Mouse (Mus musculus) ES-E14 (cell line): ENCODE results near the gene Mnat1. TPM values are rescaled to one million over a fixed set of nuclear protein-coding genes. Genes with fewer than 3 reads are reported as not detected.
"Not testable (repeated sequence)": the region's sequence is repeated elsewhere in the genome, so short reads cannot be mapped to it uniquely, and the experiment has no call there.

Source experiments
- DNase-seq: peaks from one replicate; pipeline ENCODE4 v3.0.0-alpha.2; 2013; ENCODE audit warnings: low read depth, low spot score
- H3K27ac ChIP-seq: 2 replicates; pipeline ENCODE4 v1.5.1; 2012; ENCODE audit warnings: low read depth, mild to moderate bottlenecking, low read length, moderate library complexity, mixed read lengths; ENCODE audit not compliant: poor library complexity, insufficient read depth, severe bottlenecking
- H3K36me3 ChIP-seq: 2 replicates; pipeline ENCODE4 v1.6.1; 2012; ENCODE audit warnings: mild to moderate bottlenecking, low read length, moderate library complexity, mixed read lengths; ENCODE audit not compliant: control insufficient read depth, poor library complexity, insufficient read depth, severe bottlenecking
- H3K4me1 ChIP-seq, 2 experiments: fragments of 150-350 bp in 1 of 2; sonication (generic) in 1 of 2; 2 replicates each; pipeline ENCODE4 v1.6.1; 2012; ENCODE audit warnings: low read length in 2 of 2, mild to moderate bottlenecking in 1 of 2, mixed read lengths in 1 of 2; ENCODE audit not compliant: control insufficient read depth in 2 of 2, insufficient read depth in 2 of 2, poor library complexity in 1 of 2
- H3K4me3 ChIP-seq, 2 experiments: fragments of 150-350 bp in 1 of 2; sonication (generic) in 1 of 2; 2 replicates each; pipeline ENCODE4 v1.5.1; 2012; ENCODE audit warnings: low read length in 2 of 2, low read depth in 1 of 2, mild to moderate bottlenecking in 1 of 2, mixed read lengths in 1 of 2; ENCODE audit not compliant: insufficient read depth in 1 of 2, poor library complexity in 1 of 2, severe bottlenecking in 1 of 2
- H3K9ac ChIP-seq: 2 replicates; pipeline ENCODE4 v1.6.1; 2012; ENCODE audit warnings: low read depth, mild to moderate bottlenecking, low read length, mixed read lengths; ENCODE audit not compliant: poor library complexity, insufficient read depth, severe bottlenecking
- H3K9me3 ChIP-seq: fragments of 150-350 bp; sonication (generic); 2 replicates; pipeline ENCODE4 v1.6.1; 2012; ENCODE audit warnings: low read depth, mild to moderate bottlenecking, low read length; ENCODE audit not compliant: control insufficient read depth, insufficient read depth
- CHD2 ChIP-seq: IDR thresholded peaks from 2 replicates; pipeline ENCODE4 v1.6.1; 2014; ENCODE audit warnings: mild to moderate bottlenecking, low read depth, low read length, inconsistent platforms
- HCFC1 ChIP-seq: IDR thresholded peaks from 2 replicates; pipeline ENCODE4 v1.6.1; 2012; ENCODE audit warnings: low read length, inconsistent platforms, borderline replicate concordance; ENCODE audit not compliant: insufficient read depth
- MAFK ChIP-seq: IDR thresholded peaks from 2 replicates; pipeline ENCODE4 v1.6.1; 2014; ENCODE audit warnings: mild to moderate bottlenecking, low read depth, low read length, inconsistent platforms; ENCODE audit not compliant: insufficient read depth
- ZC3H11A ChIP-seq: IDR thresholded peaks from 2 replicates; pipeline ENCODE4 v1.6.1; 2012; ENCODE audit warnings: low read depth, mild to moderate bottlenecking, inconsistent platforms, low read length, borderline replicate concordance
- ZNF384 ChIP-seq: IDR thresholded peaks from 2 replicates; pipeline ENCODE4 v1.6.1; 2012; ENCODE audit warnings: low read depth, low read length, inconsistent platforms
- in situ Hi-C, 2 experiments: fragments of 600-800 bp; cut with MboI; formaldehyde crosslinking; loops; one replicate each; pipeline ENCODE4 v1.15.1; 2025; ENCODE audit warnings: low sequenced_read_pairs in 2 of 2, inconsistent platforms in 1 of 2; ENCODE audit not compliant: unreplicated experiment in 2 of 2
- total RNA-seq: library from RNA; depleted of rRNA; stranded (reverse); fragments of 300-350 nt; gene quantifications from 2 replicates; pipeline ENCODE4 v1.2.3, GENCODE M21; 2012

Gene Mnat1
- total RNA-seq, 1 experiment = 41.2 TPM

DNA sequence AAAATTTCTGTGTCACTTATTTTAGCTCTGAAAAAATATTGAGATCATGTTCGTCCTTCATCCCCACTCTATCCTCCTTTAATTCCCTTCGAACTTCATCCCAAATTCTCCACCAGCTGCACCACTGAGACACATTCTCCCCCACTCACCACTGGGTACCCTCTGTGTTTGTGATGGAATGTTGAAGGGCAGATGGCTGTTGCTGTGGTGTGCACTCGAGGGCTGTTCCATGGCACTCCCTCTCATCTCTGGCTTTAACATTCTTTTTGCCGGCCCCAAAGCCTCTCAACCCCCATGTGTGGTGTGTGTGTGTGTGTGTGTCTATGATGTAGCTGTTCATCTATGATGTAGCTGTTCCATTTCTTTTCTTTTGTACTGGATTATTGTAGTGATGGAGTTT, 1.7 kb downstream of the Mnat1 start:
- no peak for DNase-seq
- TF ChIP-seq ZC3H11A (no peak), MAFK (no peak), HCFC1 (no peak), CHD2 (no peak), ZNF384 (no peak)
- Histone ChIP-seq H3K27ac (no peak overlapping the region), H3K4me1 (peaks cover 0 to 2% of the 10 kb centered on the region in 2 experiments; a peak in 2 of 4 replicates), H3K9ac (no peak overlapping the region), H3K36me3 (no peaks in the 10 kb centered on the region; the same call in 1 of the 2 replicates), H3K9me3 (no peaks in the 10 kb centered on the region), H3K4me3 (no peak overlapping the region)
- in situ Hi-C loops = no loop called here

DNA sequence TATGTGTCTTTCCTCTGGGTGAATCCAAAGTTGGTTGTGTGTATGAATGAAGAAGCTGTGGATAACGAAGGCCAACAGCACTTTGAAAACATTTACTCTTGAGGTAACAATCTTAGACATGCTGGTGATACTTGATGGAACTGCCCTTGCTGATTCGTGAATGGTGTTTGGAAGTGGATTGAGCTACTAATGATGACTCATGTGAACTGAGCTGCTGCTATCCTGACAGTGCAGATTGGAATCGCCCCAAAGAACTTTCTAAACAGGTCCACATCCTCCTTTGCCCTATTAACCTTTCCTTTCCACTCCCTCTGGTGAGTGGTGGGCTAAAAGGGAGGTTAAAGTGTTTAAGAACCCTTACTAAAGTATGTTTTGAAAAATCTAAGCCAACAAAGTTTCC, 17.2 kb downstream of the Mnat1 start:
- Histone ChIP-seq H3K9me3 (no peaks in the 10 kb centered on the region), H3K36me3 (peaks cover 5% of the 10 kb centered on the region; the same call in 1 of the 2 replicates), H3K4me3 (no peak overlapping the region), H3K9ac (no peak overlapping the region), H3K4me1 (peaks cover 0 to 7% of the 10 kb centered on the region in 2 experiments; a peak in 1 of 4 replicates), H3K27ac (no peak overlapping the region)
- TF ChIP-seq ZNF384 (no peak), HCFC1 (no peak), CHD2 (no peak), MAFK (no peak), ZC3H11A (no peak)
- DNase-seq = no peak
- in situ Hi-C loops = no loop called here

- TF ChIP-seq CHD2 (no peak), HCFC1 (no peak), MAFK (no peak), ZC3H11A (no peak), ZNF384 (no peak)
- no peaks in the 10 kb centered on the region for H3K9me3 ChIP-seq
- H3K36me3 ChIP-seq = peaks cover 5% of the 10 kb centered on the region; the same call in 1 of the 2 replicates
- H3K27ac ChIP-seq = no peak overlapping the region
- peaks cover 0 to 7% of the 10 kb centered on the region in 2 experiments; a peak in 1 of 4 replicates for H3K4me1 ChIP-seq
- no peak for DNase-seq
- H3K4me3 ChIP-seq = no peak overlapping the region
- no peak overlapping the region for H3K9ac ChIP-seq
- in situ Hi-C loops = no loop called here
Observed at GRCm38 (mm10) chr12:73147236-73147635, 23.7 kb downstream of the Mnat1 start.

GRCm38 (mm10) chr12:73151038-73151437, 27.5 kb downstream of the Mnat1 start:
- H3K9ac ChIP-seq, in situ Hi-C loops, H3K4me1 ChIP-seq, H3K36me3 ChIP-seq, H3K27ac ChIP-seq, H3K4me3 ChIP-seq, H3K9me3 ChIP-seq, DNase-seq: not testable (repeated sequence)

DNA sequence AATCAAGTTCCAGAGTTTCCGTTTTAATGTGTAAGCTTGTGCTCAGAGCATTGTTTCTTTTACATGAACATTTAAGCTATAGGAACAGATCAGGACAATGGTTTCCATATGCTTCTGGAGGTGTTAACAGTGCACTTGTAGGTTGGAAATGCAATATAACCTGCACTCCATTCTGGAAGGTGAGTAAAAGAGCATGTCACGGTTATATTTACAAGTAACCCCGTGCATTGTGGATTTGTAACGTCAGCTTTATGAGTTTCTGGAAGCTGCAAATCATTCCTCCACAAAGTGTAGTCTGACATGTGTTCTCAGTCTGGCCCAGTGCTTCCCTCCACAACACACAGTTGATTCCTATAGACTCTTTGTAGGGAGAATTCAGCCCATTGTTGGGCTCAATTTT, 30.6 kb downstream of the Mnat1 start:
- Histone ChIP-seq H3K27ac (no peak overlapping the region), H3K4me3 (no peak overlapping the region), H3K36me3 (no peaks in the 10 kb centered on the region), H3K9me3 (no peaks in the 10 kb centered on the region), H3K4me1 (no peaks in the 10 kb centered on the region), H3K9ac (no peak overlapping the region)
- no peak for DNase-seq
- TF ChIP-seq CHD2 = no peak
- no peak for TF ChIP-seq HCFC1
- TF ChIP-seq ZC3H11A = no peak
- TF ChIP-seq ZNF384 = no peak
- TF ChIP-seq MAFK = no peak
- in situ Hi-C loops = no loop called here
